Mouse (Mus musculus) testis, adult 2 months (tissue): ENCODE measurements at regions not wholly inside any gene's neighbourhood (a gene's known extent, or its start where the extent isn't known, plus 50 kb on each side); places are given as distances from the start of the nearest gene placed in this dataset.

Source experiments
- CTCF ChIP-seq: fragments of 200-500 bp; IDR thresholded peaks from 2 replicates; pipeline ENCODE4 v1.5.1; 2012; ENCODE audit warnings: low read depth, mild to moderate bottlenecking, inconsistent platforms, low read length, moderate library complexity; ENCODE audit not compliant: control insufficient read depth, insufficient read depth, insufficient replicate concordance
- POLR2A ChIP-seq: fragments of 200-500 bp; IDR thresholded peaks from 2 replicates; pipeline ENCODE4 v1.6.1; 2012; ENCODE audit warnings: low read depth, mild to moderate bottlenecking, inconsistent platforms, low read length, moderate library complexity; ENCODE audit not compliant: control insufficient read depth

GRCm38 (mm10) chr3:129442756-129443155 is 89.4 kb upstream of the Elovl6 start:
- TF ChIP-seq CTCF (no peak), POLR2A (no peak)
